Mouse (Mus musculus): ENCODE data around the gene Selenov.
A peak's percentile ranks its signal among the peaks of the same experiment; 100 is the strongest.

The Selenov gene

GRCm38 (mm10) chr7:28290638-28291590 lies at the start of gene Selenov:
Selenov (minus strand) TSS chr7:28291186.
- DNase-seq = peak; percentile 76 to 80

- DNase-seq = peak; percentile 47 to 55
Measured at GRCm38 (mm10) chr7:28339213-28339917, 48.4 kb upstream of the Selenov start.

GRCm38 (mm10) chr7:28338108-28338998 lies 47.4 kb upstream of the Selenov start, which contains the start of gene Supt5:
Supt5 (minus strand) TSS chr7:28338746.
- DNase-seq = peak; percentile 96 to 97

- DNase-seq = no peak
Measured at GRCm38 (mm10) chr7:28335471-28335870, 44.5 kb upstream of the Selenov start.

- DNase-seq = no peak
Measured at GRCm38 (mm10) chr7:28334534-28334933, 43.5 kb upstream of the Selenov start.

GRCm38 (mm10) chr7:28328260-28328659 lies 37.3 kb upstream of the Selenov start:
- no peak for DNase-seq

- DNase-seq = no peak
Measured at GRCm38 (mm10) chr7:28326457-28326856, 35.5 kb upstream of the Selenov start.

GRCm38 (mm10) chr7:28325293-28325692 lies 34.3 kb upstream of the Selenov start:
- DNase-seq = no peak

GRCm38 (mm10) chr7:28321974-28322720 lies 31.2 kb upstream of the Selenov start:
- DNase-seq = no peak

GRCm38 (mm10) chr7:28318714-28319113 lies 27.7 kb upstream of the Selenov start:
- DNase-seq = no peak

GRCm38 (mm10) chr7:28318036-28318435 lies 27.1 kb upstream of the Selenov start:
- DNase-seq = no peak

GRCm38 (mm10) chr7:28311926-28312543 lies 21.0 kb upstream of the Selenov start, which contains the start of gene Timm50:
Timm50 (minus strand) TSS chr7:28312072.
- DNase-seq = peak; percentile 99

- peak in 1 of 2 experiments; percentile 63 for DNase-seq
Measured at GRCm38 (mm10) chr7:28311151-28311925, 20.4 kb upstream of the Selenov start.

- DNase-seq = peak; percentile 55 to 56
Measured at GRCm38 (mm10) chr7:28309737-28310136, 18.8 kb upstream of the Selenov start.

GRCm38 (mm10) chr7:28306216-28306615 lies 15.2 kb upstream of the Selenov start:
- DNase-seq = no peak

- peak; percentile 80 to 82 for DNase-seq
Measured at GRCm38 (mm10) chr7:28305641-28306040, 14.7 kb upstream of the Selenov start.

- DNase-seq = peak; percentile 63 to 71
Measured at GRCm38 (mm10) chr7:28301616-28302433, 10.8 kb upstream of the Selenov start, which contains the start of gene Dll3. Dll3 (minus strand) TSS chr7:28302238.

GRCm38 (mm10) chr7:28298837-28299625 lies 8.0 kb upstream of the Selenov start:
- DNase-seq = peak; percentile 72 to 80
